Mouse (Mus musculus) urinary bladder, postnatal 25 days (tissue): Measurements from ENCODE around the gene Iqschfp.

ENCODE experiments used
- DNase-seq: peaks from one replicate; pipeline ENCODE4 v3.0.0; 2022; ENCODE audit warnings: low spot score

The Iqschfp gene

DNA sequence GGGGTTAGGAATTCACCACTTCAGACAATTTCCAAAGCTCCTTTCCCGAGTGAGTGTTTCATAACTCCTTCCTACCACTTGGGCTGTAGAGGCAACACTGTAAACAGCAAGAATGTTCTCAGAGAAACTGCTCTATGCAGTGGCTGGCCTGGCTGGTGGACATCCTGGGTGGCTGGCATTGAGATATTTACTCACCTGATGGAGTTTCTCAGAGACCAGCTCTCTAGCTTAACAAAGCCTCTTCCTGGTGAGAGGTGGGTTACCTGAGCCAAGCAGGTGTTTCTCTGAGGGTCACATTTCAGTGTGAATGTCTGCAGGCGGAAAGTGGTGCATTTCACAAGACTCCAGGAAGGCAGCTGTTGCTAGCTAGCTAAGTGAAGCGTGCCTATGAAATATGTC lies 681.2 kb downstream of the Iqschfp start:
- DNase-seq, result no peak

DNA sequence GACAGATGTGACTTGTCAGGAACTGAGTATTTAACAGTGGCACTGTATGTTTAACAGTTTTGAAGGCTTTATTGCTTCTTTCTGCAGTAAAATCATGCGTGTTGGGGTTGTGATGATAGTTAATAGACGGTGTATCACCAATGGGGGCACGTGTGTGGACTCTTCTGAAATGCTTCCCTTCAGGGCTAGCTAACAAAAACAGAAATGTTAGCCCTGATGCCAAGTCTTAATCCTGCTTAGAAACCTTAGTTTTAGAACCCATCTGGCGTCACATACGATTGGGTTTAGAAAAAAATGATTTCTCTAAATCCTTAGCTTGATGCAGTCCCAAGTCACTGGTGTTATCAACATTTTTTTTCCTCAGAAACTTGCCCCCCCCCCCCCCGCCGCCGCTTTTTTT lies 682.1 kb downstream of the Iqschfp start:
- DNase-seq, result no peak

DNA sequence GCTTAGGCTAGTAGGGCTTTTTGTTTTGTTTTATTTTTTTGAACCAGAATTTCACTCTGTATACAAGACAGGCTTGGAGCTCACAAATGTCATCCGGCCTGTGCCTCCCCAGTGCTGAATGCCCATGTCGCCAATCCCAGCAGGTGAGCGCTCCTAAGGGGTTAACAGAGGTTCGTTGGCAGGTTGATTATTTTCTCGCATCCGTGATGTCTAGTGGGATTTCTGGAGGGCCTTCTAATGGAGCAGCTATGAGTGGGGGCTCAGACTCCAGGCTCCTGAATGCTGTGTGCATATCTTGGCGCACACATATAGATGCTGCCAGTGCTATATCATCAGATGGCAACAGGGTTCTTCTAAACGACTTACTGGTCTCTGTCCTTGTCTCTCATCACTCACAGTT lies 682.5 kb downstream of the Iqschfp start:
- no peak for DNase-seq

DNA sequence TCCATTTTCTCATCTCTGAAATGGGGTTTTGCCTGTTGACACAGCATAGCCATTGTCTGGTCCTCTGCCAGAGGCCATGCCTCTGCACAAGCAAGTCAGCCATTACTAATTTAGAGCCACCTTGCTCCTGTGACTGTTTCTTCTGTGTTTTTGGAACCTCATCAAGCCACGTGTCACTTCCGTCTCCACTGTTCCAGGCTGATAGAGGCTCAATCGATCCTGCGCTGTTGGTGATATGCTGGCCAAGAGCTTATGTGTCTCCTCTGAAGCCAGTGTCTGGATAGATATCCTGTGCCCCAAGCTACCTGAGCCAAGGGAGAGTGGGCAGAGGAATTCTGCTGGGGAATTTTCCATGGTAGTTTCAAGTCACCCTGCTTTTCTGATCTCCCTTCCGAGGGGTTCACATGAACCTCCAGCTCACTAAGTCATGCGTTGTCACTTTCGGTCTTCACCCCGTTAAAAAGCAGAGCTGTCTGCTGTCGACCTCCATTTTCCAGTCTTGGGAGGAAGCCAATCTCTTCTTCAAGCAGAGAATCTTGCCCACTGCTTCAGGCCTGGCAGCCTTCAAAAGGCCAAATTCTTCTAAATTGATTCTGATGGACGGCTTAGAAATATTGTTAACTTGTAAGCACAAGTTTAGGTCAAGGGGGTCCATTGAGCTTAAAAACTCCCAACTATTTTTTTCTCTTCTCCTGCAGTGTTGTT lies 683.8 kb downstream of the Iqschfp start:
- no peak for DNase-seq

DNA sequence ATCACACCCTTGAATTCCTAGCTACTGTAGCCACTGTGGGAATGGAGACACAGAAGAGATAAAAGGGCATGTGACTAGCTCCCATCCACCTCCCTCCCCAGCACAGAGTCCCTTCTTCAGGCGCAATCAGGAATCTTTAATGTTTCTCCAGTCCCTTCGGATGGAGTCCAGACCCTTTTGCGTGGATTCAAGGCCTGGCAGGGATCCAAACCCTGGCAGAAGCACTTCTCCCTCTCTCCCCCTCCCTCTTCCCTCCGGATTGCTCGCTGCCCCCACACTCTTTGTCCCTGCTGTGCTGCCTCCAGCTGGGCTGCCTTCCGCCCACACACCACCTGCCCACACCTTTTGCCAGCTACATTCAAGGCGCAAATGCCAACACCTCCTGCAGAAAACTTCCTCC lies 684.4 kb downstream of the Iqschfp start:
- no peak for DNase-seq

DNA sequence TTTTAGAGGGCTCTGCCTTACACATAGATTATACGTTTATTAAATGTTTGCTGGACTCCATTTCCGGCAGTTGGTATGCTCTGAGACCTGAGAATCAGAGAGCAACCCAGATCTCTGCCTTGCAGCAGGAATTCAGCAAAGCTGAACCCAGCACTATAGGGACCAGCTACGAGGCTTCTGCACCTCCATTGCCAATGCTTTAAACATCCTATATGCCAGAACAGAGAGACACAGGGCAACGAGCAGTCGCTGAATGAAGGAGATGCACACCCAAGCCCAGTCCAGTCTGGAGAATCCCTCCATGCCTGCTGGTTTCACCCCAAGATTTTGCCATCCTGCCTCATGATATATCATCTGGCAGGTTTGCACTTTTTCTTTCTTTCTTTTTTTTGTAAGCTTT lies 684.9 kb downstream of the Iqschfp start:
- DNase-seq, result no peak

DNA sequence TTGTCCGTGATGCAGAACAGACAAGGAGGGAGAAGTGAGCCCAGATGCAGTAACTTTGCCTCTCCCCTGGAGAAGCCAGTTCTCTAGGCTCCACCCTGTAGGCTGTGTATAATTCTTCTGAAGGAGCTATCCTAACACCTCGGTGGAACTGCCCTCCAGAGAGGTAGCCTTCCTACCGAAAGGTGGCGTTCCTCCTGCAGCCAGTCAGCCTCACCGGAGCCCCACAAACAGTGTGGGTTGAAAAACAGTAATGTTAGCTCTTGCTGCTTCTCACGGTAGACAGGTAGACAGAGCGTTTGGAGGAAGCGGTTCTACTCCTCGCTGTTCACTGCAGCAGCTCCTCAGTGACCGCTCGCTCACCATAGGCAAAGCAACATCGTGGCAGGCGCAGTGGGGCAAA lies 689.6 kb downstream of the Iqschfp start:
- no peak for DNase-seq

DNA sequence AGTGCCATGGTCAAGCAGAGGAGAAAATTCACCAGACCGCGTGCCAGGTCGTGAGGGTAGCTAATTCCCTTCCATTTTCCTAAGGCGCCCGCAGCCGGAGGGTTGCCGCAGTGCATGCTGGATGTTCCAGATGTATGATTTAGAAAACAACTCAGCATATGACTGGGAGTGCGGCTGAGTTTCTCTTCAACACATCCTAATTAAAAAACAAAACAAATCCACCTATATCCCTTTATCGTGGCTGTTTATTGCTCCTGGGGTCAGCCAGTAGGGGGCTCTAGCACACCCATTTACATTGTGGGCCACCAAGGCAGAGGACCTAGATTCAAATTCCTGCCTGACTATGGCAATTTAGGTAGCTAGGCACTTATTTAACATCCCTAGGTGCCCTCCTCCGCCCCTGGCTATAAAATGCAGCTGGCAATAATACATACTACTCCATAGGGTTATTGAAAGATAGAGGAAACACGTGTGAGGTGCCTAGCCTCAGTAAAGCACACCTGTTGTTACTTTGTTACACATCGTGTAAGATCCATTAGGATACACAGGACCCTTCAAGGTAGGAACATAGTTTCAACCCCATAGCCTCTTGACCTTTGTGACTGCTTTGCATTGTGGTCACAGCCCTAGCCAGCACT lies 690.2 kb downstream of the Iqschfp start:
- no peak for DNase-seq

DNA sequence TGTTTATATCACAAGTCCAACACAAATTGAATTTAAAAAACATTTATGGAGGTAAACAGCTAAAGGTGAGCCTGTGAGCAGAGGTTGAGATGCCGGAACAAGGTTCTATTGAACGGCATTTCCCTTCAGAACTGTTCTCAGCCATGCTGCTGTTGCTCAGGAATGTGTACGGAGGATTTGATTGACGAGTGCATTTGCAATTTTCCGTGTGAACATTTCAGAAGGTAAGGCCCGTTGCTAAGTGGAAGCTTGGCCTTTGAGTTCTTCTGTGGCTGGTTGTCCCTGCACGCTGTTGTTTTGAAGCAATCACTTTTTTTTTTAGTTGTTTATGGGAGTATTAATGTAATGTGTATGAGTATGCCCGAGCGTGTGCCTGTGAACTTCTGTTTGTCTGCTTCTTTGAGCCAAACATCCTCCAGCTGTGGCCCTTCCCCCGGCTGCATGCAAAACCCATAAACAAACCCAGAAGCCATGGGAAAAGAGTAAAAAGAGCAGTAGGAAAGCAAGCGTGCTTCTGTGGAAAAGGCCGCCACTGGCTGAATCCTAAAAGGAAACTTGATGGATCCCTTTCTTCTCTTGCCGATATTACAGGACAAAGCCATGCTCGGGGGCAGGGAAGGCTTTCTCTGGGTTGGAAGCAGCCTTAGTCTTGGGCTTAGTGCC lies 691.1 kb downstream of the Iqschfp start:
- no peak for DNase-seq

DNA sequence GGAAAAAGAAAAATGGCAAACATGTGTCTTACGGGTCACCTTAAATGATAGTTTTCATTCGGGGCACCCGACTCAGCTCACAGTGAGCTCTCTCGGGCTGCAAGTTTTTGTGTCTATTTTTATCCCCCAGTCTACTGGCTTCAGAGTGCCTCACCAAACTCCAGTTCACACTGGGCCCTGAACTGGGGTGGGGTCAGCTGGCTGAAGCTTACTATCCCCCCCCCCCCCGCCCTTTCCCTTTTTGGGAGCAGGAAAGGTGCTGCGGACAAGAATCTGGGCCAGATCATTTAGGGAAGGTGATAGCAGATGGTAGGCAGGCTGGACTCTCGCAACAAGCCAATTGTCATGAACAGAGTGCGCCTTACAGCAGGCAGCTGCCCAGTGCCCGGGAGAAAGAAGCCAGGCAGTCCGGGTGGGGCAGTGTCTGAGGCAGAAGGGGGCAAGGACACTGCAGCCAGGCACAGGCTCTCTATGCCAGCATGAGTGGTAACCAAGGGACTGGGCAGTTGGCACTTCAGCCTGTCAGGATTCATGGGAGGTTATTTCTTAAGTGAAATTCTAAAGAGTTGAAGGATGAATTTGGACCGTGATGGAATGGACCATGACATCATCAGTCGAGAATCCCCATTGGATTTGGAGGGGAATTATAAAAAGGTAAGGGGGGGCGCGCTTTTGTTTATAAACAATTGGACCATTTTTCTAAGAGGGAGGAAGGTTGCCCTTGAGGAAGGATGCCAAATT lies 691.9 kb downstream of the Iqschfp start:
- DNase-seq, result no peak

DNA sequence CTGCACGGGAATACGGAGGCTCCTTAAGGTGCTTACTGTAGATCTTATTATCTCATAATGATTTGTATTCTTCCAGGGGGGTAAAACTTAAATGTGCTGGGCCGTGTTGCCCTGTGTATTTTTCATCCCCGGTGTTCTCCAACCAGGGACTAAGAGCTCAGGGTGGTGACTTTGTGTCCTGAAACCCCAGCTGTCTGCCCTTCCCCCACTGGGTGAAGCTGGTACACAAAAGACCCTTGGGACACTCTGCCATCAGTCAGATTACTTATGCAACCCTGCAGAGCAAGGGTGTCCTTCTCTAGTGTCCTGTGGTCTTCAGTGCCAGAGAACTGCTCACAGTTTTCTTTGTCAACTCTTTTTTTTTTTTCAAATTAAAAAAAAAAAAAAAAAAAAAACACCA lies 693.2 kb downstream of the Iqschfp start:
- DNase-seq, result no peak

DNA sequence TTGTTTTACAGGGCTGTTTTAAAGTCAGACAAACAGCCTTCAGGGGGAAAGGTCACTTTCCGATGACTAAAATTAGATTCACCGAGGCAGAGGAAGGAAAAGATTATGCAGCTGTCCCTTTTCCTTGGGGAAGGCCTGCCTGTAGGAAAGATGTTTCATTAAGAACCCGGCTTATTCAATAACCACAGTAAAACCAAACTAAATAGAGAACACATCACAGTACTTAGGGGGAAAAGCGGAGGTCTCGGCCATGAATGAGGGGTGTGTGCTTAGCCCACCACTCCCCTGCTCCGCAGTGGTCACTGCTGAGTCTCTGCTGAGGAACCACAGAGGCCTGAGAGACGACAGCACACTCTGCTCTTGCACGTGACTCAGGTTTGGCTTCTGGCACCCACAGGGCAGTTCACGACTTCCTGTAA lies 694.6 kb downstream of the Iqschfp start:
- DNase-seq, result no peak

DNA sequence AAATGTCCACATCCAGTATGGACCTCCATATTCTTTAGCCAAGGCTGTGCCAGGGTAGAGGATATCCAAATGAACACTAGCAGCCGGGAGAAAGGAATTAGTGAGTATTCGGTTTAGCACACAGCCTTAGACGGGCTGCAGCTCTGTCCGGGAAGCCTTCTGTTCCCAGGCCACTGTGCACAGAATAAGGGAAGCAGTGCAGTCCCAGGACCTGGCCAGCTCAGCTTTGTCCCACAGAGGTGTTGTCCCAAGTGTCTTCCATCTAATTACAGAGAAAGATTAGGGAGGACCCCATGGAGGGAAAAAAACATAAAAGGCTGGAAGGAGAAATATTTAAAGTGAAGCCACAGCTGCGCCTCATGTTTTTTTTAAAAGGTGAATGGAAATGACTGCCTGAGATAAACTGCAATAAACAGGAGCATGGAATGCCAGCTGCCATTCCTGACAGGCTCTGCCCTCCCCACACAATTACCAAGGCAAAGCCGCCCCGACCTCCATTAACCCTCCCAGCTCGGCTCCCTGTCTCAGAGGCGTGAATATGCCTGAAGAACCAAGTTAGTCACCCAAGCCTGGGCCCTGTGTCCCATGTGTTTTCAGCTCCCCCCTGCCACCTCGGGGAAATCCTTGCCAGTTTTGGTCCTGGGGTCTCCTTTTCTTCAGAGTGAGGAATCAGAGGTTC lies 695.7 kb downstream of the Iqschfp start:
- no peak for DNase-seq

DNA sequence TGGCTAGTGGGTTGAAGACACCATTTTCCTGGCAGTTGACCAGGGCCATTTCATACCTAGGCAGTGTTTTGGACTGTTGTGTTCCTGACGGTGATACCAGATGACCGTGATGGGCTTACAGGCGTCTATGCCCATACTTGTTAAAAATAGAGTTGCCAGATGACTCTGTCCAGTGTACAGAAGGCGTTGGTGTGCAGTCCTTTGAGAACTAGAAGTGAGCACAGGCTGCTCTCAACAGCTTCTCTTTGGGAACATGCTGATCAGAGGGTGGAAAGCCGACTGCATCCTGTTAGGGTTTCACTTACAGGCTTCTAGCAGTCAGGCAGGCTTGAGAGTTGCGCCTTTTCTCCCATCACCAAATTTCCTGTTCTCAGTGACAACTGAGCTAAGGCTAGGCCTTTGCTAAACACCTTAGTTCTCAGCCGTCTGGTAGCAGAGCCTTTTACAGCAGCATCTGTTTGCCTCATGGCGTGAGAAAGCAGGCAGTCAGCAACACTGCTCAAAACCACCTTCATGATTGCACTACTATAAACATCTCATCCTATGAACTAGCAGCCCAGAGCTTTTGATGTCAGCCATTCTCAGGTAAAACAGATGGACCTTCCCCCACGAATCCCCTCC lies 697.3 kb downstream of the Iqschfp start:
- DNase-seq, result no peak

DNA sequence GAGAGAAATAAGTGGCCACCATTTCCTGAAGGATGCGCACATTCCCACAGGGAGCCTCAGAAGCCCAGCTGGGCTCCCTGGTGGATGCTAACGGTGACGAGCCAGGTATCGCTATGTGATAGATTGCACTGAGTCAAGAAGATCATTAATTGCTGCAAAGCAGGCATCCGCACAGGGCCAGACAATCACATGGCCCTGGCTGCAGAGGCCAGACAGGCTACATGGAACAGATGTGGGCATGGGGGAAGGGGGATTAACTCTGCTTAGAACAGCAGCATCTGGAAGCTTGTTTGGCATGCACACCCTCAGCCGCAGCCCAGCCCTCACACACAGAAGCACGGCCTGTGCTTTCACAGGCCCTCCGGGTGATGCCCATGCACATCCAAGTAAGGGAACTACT lies 698.4 kb downstream of the Iqschfp start:
- no peak for DNase-seq

DNA sequence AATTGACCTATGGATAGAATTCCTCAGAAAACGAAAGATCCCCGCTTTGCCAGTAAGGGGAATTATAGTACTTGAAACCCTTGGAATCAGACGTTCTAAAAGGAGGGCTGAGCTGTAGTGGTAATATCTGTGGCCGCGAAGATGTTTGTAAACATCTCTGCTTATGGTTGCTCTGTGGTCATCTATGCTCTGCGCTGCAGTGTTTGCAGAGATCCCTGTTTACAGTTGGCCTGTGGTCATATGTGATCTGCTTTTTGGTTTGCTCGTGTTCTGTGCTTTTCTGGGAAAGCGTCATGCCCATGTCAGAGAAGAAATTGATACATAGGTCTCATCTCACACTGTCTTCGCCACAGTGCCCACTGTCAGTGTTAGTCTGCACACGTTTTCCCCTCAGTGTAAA lies 700.5 kb downstream of the Iqschfp start:
- DNase-seq, result no peak

DNA sequence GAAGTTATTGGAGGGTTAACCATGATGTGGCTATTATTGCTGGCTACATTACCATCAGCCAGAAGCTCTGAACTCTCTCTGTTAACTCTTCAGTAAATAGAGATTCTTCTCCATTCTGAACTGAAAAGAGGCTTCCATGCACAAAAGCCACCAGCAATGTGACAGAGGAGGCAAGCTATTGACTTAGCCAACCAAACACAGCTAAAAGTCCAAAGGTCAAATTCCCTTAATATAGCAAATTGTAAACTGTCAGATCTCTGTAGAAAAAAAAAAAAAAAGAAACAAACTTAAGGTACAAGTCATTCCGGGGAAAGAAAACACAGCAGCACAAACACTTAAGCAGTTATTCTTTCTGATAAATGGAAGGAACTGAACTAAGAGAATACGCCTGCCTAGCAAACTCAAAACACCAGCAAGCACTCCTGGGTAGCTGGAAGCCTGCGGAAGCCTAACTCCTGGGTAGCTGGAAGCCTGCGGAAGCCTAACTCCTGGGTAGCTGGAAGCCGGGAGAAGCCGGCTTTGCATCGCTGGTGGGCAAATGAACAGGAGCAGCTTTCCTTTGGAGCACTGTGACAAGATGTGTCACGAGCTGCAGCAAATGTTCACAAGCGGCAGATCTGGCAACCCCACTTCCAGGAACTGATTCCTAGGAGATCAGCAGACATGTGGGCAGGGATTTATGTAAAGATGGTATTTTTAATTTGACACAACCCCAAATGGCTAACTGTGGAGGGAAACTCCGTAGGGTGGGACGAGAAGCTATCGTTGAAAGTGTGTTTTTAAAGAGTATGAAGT lies 701.2 kb downstream of the Iqschfp start:
- no peak for DNase-seq

DNA sequence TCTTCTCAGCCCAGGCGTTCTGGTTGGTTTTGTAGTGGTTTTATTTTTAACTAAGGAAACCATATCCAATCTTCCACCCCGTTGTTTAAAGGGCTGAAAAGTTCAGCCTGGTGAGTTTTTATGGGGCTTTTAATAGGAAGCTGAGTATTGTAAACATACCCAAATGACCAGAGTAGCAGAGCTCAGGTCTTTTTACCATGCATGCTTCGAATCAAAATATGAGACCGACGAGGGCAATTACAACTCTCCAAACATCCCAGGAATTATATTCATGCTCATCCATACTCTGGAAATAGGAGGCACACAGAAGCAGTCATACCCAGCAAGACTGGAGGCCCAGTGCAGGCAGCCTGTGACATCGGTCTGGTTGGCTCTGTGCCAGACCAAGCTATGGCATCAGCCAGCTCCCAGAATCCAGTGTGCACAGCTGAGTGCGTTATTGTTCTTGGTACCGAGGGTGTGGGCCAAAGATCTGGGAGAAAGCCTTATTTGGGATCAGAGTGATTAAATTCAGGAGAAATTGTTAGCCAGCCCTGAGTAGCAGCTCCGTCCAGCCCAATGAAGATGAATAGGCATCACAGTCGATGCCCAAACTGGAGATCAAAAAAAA lies 703.4 kb downstream of the Iqschfp start:
- no peak for DNase-seq

DNA sequence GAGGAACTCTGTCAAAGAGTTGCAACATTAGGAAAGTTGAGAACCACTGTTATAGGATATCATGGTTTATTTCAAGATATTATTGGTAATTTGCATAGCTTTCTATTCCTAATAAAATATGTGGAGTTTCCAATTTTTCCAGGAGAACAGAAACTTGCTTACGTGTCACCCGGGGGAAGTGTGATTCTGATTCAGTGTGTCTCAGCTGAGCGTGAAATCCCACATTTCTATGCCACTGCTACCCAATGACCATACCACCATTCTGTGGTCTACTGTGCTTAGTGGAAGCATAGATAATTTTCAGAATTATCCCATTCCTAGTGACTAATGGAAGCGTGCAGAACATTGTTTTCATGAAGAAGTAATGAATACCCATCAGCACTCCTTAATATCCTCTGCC lies 704.9 kb downstream of the Iqschfp start:
- no peak for DNase-seq

DNA sequence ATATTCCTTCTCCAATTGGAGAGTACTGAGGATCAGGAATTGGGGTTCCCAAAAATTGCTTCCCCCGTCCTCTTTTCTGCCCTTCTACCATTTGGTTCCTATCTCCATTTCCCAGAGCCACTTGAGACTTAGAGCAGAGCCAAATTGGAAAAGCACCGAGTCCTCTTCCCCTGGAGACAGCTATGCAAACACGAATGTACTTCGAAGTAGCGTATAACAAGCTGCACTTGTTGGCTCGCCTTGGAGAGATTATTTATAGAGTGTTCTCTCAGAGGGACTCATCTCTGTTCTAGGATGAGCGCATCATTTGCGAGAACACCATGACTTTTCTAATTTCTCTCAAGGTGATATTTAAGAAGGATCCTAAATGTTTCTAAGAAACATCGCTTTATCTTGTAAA lies 710.9 kb downstream of the Iqschfp start:
- DNase-seq, result no peak

DNA sequence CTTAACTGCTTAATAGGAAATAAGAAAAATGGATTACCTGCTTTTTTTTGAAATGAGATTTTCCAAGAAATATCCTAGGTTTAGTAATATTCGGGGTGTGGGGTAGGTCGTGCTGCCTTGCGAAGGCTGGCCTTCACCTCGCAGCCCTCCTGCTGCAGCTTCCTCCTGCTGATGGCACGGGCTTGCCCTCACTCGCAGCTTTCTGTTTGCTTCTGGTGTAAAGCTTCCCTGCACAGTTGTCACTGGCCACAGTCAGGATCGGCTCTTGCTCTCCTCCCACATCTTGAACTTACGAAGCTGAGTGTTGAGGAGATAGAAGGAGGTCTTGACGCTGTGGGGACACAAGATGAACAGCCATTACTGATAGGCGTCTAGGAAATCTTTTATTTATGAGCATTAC lies 712.4 kb downstream of the Iqschfp start:
- DNase-seq, result no peak
